Mouse (Mus musculus): Measurements from ENCODE around the gene Tmem135. TPM values are rescaled to one million over a fixed set of nuclear protein-coding genes. Genes with fewer than 3 reads are reported as not detected.
A peak's percentile ranks its signal among the peaks of the same experiment; 100 is the strongest.

Gene Tmem135
- total RNA-seq, 2 experiments from 2014 or later = 98.0 to 110 TPM

DNA sequence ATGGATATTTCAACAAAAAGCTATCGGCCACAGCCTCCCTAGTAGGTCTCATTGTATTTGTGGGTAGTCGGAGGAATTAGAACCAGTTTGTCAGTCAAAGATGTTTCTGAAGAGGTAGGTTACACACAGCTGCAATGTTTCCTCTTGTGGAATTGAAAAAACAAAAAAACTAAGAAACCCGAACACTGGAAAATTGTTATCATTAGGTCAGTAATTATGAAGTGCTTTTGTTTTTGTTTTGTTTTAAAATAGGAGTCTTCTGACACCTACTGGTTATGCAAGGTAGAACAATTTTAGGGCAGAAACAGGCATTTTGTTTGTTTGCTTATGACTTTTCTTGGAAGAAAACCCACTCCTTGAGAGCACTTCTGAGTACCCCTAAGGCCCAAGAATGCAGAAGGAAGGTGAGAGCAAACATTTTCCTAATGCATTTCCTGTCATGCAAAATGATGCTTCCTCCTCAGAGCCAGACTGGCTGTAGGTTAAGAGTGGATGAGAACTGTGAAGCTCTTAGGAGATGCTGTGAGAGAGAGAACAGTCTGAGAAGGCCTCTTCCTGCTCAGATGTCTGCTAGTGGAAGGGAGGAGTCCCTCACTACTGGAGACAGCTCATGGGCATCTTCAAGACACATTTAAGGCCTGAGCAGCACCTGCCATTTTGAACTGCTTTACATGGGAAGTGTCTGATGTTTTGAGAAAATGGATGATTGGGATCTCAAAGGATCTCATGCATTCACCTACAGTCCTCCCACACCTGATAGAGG lies 15.1 kb upstream of the Tmem135 start:
- DNase-seq (ENCODE audit: low spot score in 2 of 2) = no peak

DNA sequence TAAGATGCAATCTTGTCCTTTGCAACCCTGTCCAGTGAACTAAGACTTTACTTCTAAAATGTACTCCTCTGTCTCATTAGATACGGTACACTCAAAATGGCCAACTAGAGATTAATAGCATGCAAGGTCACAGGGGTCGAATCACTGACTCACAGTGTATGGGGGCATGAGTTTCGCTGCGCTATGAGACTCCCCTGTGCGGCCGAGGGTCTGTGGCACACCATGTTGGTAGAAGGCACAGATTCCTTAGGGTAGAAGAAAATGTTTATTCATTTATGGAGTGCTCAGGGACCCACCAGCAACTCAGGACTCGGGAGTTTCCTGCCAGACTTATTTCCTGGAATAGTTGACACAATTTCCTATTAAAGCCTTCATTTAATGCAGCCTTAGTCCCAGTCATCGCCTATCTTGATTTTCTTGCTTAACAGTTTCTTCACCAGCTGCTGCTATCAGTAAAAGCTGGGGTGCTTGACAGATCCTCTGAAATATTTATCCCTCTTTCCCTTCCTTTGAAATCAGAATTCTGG lies 14.2 kb upstream of the Tmem135 start:
- no peak for DNase-seq (ENCODE audit: low spot score in 2 of 2)

DNA sequence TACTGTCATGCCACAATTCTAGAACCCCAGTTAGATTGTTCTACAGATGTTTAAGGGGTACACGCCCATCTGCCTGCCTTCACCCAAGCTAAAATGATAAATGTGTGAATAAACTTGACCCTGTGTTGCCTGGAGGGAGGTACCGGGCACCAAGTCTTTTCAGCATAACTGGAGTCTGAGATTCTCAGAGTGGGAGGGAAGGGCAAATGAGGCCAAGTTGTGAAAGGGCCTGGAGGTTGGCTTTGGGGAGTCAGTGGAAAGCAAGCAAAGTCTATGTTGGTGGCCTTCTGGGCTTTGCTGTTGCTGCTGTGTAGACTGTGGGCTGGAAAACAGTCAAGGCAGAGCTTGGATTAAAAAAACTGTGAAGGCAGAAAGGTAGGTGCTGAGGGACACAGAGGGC lies 13.7 kb upstream of the Tmem135 start:
- DNase-seq (ENCODE audit: low spot score in 2 of 2) = no peak

DNA sequence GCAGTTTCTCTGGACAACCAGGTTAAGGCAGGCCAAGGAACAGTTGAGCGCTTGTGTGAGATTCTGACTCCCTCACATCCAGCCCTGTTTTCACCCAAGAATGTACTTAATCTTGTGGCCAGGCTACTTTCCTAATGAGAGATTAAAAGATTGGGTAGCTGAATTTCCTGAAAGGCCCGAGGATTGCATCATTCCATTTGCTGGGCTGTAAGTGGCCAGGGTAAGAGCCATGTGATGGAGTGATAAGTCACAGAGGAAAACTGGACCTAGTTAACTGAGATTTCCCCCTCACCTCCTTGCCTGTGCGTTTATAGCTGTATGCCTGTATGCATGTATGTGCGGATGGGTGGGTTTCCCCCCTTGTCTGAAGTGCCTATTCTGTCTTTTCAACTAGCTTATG lies 12.0 kb upstream of the Tmem135 start:
- no peak for DNase-seq (ENCODE audit: low spot score in 2 of 2)

DNA sequence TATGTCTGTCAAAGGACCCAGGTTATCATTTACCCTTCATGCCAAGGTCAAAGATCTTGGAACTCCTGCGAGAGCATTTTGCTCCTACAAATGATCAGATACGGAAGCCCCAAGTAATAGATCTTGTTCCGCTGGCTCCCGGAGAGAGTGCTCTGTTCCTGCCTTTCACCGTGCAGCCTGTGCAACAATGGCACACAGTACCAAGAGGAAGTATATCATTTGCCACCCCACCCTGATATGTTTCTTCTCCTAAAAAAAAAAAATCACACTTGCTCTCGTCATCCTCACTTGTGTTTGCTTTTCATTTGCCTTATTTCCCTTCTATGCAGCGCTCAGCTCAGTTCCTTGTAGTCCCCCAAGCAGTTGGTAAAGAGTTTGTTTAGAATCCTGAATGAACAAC lies 8.1 kb upstream of the Tmem135 start:
- no peak for DNase-seq (ENCODE audit: low spot score in 2 of 2)

DNA sequence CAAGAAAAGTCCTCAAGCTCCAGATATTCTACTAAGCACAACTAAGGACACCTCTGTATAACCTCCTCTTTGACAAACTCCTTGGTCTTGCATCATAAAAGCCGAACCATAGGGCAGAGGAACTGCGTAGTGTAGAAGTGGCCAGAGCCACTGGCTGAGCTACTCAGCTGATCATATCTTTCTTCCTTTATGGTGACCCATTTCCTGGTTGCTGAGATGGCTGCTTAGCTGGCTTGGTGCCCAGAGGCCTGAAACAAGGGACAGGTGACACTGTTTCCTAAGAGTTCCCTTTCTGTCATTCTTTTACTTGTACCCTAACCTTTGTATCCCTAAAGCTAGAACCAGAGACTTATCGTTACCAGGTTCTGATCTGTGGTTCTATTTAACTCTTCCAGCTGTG lies 7.3 kb upstream of the Tmem135 start:
- no peak for DNase-seq (ENCODE audit: low spot score in 2 of 2)

DNA sequence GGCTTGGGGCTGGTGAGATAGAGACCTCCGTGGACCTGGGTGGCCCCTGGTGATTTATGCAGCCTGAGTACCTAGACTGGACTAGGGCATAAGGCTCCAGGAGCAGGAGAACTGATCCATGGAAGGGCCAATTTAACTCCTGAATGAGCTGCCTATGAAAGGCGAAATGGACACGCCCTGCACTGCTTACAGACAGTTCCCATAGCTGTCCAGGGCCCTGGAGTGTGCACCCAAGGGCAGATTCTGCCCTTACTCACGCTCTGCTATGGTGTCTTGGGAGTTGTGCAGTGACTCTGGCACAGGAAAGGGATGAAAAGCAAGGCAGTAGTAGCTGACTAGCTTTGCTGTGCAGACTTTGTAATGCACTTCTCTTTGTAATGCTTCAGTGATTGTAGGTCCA lies 6.3 kb upstream of the Tmem135 start:
- DNase-seq (ENCODE audit: low spot score in 2 of 2) = no peak

DNA sequence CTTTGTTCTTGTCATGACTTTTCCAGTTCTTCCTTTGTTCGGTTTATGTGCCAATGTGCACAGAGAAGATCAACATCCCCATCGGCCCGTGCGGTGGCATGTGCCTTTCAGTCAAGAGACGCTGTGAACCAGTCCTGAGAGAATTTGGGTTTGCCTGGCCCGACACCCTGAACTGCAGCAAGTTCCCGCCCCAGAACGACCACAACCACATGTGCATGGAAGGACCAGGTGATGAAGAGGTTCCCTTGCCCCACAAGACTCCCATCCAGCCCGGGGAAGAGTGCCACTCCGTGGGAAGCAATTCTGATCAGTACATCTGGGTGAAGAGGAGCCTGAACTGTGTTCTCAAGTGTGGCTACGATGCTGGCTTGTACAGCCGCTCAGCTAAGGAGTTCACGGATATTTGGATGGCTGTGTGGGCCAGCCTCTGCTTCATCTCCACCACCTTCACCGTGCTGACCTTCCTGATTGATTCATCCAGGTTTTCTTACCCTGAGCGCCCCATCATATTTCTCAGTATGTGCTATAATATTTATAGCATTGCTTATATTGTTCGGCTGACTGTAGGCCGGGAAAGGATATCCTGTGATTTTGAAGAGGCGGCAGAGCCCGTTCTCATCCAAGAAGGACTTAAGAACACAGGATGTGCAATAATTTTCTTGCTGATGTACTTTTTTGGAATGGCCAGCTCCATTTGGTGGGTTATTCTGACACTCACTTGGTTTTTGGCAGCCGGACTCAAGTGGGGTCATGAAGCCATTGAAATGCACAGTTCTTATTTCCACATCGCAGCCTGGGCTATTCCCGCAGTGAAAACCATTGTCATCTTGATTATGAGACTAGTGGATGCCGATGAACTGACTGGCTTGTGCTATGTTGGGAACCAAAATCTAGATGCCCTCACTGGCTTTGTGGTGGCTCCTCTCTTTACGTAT lies 3.3 kb upstream of the Tmem135 start:
- DNase-seq (ENCODE audit: low spot score in 2 of 2) = no peak

DNA sequence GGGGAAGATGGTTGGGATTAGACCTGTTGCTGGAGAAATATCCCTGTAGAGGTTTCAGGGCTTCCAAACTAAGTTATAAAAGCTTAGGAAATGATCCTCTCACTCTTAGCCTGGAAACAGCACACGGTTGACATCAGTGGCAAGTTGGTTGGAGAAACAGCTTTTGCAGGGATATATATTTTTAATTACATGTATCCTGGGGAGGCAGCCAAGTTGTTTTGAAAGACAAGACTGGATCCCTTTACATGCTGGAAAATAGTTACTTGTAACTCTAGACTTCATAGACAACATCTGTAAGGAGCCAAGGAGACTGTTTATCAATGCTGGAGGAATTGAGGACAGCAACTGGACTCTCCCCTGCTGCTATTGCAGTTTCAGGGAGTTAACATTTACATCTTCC lies 2.0 kb upstream of the Tmem135 start:
- no peak for DNase-seq (ENCODE audit: low spot score in 2 of 2)

DNA sequence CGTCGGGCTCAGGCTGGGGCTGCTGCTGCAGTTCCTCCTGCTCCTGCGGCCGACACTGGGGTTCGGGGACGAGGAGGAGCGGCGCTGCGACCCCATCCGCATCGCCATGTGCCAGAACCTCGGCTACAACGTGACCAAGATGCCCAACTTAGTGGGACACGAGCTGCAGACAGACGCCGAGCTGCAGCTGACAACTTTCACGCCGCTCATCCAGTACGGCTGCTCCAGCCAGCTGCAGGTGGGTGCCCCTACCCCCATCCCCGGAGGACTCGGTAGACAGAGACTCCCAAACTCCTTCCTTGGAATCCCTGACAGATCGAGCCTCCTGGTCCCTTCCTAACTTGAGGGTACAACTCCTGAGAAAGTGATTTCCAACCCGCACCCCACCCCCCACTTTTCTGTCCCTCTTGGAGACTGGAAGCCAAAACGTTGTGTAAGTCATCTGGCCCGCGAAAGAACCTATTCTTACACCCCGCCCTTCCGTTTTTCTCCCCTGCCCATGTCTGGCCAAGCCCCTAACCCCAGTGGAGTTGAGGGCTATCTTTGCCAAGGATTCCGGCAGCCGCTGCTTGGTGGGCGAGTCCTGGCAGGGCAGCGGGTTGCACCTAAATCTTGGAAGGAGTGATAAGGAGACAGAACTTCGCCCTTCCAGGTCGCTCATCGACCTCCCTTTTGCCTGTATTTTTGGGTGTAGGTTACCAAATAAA lies 865 bp upstream of the Tmem135 start:
- DNase-seq (ENCODE audit: low spot score in 2 of 2) = peak; percentile 40 to 44

DNA sequence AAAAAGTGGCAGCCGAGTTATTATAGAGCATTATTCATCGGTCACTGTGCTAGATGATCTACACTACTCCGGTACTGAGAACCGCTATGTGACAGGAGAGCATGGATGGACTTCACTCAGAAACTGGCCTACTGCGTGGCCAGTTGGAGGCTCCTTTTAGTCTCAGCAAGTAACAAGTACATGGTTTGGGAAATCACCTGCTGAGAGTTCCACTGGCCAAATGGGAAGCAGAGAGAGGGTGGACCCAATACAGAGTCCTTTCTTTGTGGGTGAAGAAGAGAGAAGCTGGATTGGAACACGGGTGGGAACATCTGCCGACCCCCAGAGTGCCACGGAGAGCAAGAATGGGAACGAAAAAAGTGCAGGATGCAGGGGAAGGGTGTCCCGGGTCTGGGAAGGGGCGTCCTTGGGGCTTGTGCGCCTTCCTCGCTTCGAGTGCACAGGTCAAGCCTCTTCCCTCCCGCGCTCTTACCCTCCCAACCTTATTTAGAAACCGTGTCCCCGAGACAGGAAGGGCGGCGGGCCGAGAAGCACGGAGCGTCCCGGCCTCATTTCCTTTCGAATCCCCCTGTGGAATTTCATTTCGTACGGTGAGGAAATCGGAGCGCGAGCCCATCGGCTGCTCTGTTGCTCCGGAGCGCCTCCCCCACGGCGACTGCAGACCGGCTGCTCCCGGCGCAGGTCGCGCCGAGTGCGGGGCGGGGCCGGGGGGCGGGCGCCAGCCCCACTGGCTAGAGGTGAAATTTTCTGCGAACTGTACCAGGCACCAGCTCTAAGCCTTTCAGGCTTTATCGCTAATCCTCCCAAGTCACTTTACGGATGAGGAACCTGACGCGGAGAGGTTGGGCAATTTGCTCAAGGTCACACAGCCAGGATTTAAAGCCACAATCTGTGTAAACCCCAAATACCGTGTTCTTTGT lies 709 bp downstream of the Tmem135 start:
- DNase-seq (ENCODE audit: low spot score in 2 of 2) = peak; percentile 73 to 75

DNA sequence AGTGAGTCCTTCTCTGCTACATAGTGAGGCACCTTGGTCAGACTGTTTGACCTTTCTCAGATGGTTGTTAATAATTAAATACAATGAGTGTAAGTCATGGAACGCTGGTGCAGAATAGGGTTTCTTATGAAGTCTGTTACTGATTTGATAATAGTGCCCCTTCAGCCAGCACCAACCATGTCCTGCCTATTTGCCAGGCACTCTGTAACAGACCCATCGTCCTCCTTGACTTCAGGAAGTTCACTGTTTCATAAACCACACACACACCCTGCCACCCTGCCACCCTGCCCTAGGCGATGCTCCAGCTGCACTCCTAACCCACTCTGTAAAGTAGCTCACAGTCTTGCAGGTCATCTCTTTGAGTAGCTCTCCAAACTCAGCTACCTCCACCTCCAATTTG lies 2.1 kb downstream of the Tmem135 start:
- no peak for DNase-seq (ENCODE audit: low spot score in 2 of 2)

DNA sequence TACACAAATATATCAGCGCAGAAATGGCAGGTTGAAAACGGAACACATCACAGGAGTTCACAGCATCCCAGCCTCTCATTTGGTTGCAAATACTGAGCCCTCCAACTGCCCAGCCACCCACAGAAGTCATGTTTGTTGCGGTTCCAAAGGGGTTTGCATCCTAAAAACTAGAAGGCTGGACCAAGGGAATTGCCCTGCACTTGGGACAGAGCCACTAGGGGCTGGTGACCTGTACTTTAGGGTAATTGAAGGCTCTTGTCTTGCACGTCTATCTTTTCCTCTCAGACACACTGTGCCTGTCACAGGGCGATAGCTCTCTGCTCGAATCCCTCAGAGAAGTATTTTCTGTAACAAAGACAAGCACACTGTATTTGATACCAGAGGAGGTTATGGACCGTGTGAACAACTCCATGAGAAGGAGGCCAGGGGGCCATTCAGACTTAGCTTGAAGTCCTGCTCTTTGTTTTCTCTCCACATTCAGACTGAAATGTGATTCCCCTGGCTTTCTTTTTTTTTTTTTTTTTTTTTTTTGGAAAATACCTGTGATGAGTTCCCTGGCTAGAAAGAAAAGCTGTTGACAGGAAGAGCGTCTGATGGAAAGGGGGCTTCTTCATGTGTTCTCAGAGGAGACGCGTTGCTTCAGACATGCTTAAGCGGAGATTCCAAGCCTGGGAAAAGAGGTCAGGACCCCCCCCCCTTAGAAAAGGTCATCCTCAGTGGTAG lies 2.7 kb downstream of the Tmem135 start:
- DNase-seq (ENCODE audit: low spot score in 2 of 2) = no peak

DNA sequence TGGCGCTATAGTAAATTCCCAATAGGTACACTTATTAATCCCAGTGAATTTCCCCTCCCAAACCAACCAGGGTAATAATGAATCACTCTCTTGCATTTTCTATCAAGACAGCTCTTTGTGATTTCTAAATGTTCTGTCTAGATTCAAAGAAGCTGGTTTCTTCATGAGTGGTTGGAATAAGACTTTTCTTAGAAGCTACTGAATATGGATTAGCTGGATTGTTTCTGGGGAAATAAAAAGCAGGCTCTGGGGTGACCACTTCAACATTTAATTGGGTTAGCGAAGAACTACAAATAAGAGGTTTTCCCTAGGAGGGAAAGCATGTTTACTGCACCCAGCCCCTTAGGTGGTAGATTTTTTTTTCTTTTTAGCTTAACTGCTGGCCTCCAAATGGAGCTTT lies 3.3 kb downstream of the Tmem135 start:
- no peak for DNase-seq (ENCODE audit: low spot score in 2 of 2)

DNA sequence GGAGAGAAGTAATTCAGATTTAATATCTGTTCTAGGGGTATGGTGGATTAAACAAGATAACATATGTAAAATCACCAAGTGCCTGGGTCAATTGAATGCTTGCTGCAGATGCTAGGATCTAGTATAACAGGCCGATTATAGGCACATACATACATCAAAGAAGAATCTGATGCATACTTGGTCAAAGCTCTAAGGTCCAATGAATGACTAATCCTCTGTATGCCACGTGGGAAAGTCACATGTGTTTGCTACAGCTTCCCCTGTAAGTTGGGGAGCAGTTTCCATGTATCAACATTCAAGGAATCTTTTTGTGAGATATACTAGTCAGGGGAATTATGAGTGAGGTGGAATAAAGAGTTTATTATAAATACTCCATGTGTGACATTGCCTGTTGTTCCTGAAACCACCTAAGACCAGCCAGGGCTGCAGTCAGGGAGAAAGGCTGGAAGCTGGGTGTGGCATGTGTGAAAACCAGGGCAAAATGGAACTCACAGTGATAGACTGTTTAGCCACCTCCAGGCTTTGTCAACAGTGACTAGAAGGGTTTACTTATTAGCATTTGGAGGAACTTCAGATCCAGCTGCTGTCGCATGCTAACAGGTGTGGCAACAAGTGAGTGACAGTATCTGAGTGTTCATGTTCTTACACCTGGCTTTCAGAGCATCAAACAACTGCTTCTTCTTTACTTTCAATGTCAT lies 6.0 kb downstream of the Tmem135 start:
- no peak for DNase-seq (ENCODE audit: low spot score in 2 of 2)

DNA sequence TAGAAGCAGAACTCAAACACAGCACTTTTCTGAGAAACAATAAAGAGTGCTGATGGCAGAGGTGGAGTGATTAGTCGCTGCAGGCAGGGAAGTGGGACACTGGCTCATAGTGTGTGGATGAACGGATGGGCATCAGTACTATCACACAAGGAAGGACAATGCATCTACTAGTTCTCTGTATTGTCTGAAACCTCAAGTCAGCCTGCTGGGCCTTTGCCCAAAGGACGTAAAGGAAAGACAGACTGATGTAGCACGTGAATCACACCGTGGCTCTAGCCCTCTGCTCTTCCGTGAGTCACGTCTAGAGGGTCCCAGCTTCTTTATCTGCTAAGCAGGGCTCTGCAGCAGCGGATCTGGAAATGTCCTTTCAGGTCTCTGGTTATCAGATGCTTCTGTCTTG lies 7.6 kb downstream of the Tmem135 start:
- no peak for DNase-seq (ENCODE audit: low spot score in 2 of 2)

DNA sequence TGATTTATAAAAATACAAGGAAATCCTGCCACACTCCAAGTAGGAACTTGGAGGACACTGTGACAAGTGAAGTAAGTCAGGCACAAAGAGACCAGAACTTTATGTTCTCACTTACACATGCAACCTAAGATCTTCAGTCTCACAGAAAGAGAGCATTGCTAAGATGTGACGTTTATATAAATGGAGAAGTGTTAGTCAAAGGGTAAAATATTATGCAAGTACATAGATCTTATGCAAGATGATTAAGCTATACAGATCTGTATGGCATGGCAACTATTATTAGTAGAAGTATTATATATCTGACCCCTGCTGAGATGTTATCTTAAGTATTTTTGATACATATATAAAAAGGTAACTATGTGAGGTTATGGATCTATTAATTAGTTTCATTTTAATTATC lies 8.6 kb downstream of the Tmem135 start:
- no peak for DNase-seq (ENCODE audit: low spot score in 2 of 2)

DNA sequence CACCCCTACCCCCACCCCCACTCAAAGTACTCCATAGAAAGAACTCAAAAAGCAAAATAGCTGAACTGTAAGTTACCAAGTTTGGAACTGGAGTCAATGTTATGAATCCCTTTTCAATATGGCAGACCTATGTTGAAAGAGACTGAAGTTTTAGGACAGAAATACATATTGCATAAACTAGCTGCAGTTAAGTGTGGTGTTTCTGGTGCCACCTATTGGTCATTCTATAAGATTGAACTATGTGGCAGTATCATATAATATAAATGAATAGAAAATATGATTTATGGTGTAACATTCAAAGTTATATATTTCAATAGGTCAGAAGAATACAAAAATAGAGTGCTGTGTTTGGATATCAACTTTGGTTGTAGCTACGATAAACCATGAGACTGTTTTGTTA lies 11.2 kb downstream of the Tmem135 start:
- DNase-seq (ENCODE audit: low spot score in 2 of 2) = no peak

DNA sequence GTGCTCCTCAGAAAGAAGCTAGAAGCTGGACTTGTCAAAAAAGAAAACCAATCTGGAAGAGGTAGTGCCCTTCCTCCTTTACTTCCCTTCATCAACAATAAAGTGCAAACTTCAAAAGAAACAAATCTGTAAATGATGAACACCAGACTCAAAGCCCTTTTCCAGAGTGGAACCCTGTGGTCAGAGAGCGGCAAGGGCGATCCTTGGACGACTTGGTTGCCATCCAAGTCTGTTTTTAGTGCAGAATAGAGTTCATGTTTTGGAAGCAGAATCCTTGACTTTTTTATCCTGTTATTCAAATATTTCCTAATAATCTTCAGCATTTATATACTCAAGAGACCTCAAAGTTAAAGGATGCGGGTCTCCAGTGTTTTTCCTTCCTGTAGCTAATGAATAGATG lies 11.6 kb downstream of the Tmem135 start:
- no peak for DNase-seq (ENCODE audit: low spot score in 2 of 2)
